15 mouse cellular contexts compared by ENCODE assay signal in the genomic region with DNA sequence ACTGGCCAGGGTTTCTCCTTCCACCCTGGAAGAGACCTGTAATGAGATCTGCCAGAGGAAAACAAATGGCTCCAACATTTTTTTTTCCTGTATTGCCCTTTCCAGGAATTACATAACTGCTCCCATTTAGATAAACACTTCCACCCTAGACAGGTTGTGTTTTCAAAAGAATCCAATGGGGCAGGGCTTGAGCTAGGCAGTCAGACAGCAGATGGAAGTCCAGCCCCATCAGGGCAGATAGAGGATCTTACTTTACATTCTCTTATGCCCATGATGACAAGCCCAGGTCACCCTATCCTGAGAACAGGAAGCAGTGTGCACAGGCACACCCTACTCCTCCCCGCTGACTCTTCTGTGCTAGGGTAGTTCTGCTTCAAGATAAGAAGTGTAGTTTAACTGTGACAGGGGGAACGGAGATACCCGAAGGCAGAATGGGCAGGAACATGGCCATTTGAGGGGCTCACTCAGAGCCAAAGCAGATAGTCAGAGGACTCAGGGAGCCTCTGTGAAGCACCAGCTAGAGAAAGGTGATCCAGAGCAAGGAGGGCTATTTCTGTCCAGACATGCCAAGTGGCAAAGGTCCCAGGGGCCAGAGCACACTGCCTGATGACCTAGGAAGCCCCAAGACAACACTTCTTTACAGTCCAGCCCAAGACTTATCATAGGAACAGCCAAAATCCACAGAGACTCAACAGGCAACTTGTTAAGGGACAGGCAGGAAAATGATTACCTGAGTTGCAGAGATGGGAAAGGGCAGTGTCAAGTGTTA. TPM values are rescaled to one million over a fixed set of nuclear protein-coding genes. Genes with fewer than 3 reads are reported as not detected.
DNase-seq lines count a peak whose midpoint lies in the region; ATAC-seq lines count a peak whose summit lies in the region.
"Had no signal": no experiment of that assay in that cellular context is flagged by ENCODE, and none has a peak within 500 bp of the region (broad histone marks: within the 10 kb centered on the region; RNA-seq: fewer than 3 reads in every experiment).

No protein-coding gene starts in this region.

- 15% methylated on average over 3 of the region's 3 CpGs for WGBS in liver, embryonic 12.5 days (ENCODE audit: insufficient replicate concordance)

- peak overlapping the region; percentile 74 for H3K27ac ChIP-seq in liver, embryonic 12.5 days
- H3K27ac ChIP-seq: embryonic facial prominence, embryonic 15.5 days; macrophage; neural tube, embryonic 12.5 days had no signal

- no peaks in the 10 kb centered on the region for H3K27me3 ChIP-seq in liver, embryonic 12.5 days (replicated peaks)
- H3K27me3 ChIP-seq: embryonic facial prominence, embryonic 15.5 days; neural tube, embryonic 12.5 days had no signal

- peaks cover 45% of the 10 kb centered on the region for H3K4me1 ChIP-seq in liver, embryonic 12.5 days

- no peak overlapping the region for H3K4me3 ChIP-seq in liver, embryonic 12.5 days
- H3K4me3 ChIP-seq: embryonic facial prominence, embryonic 15.5 days; neural tube, embryonic 12.5 days had no signal

- DNase-seq in cerebellum, adult 11-12 months = peak; percentile 63
- no peak for DNase-seq in cerebellum, postnatal 4 days (ENCODE audit: low spot score in 2 of 2)
- DNase-seq in lung, postnatal 36 days = peak; percentile 27
- no peak for DNase-seq in lung, postnatal 14 days
- no peak for DNase-seq in testis, postnatal 10 days (ENCODE audit: low spot score)
- no peak for DNase-seq in right cerebral cortex, postnatal 14 days
- DNase-seq in layer of hippocampus, adult 8-10 months (ENCODE audit: low spot score in 2 of 2) = no peak
- DNase-seq: adrenal gland, postnatal 25 days; kidney, postnatal 36 days; left cerebral cortex, postnatal 4 days; thymus, postnatal 36 days had no signal

- H3K4me2 ChIP-seq in liver, embryonic 12.5 days = peak overlapping the region; percentile 19; the same call in 1 of the 2 replicates
- H3K4me2 ChIP-seq: embryonic facial prominence, embryonic 15.5 days; neural tube, embryonic 12.5 days had no signal

- H3K9me3 ChIP-seq in liver, embryonic 12.5 days (replicated peaks) = no peaks in the 10 kb centered on the region
- H3K9me3 ChIP-seq: embryonic facial prominence, embryonic 15.5 days; neural tube, embryonic 12.5 days had no signal

- H3K36me3 ChIP-seq in liver, embryonic 12.5 days = no peaks in the 10 kb centered on the region
- H3K36me3 ChIP-seq: embryonic facial prominence, embryonic 15.5 days had no signal

- H3K9ac ChIP-seq in liver, embryonic 12.5 days = no peak overlapping the region
- H3K9ac ChIP-seq: embryonic facial prominence, embryonic 15.5 days; neural tube, embryonic 12.5 days had no signal

- peak; percentile 96 for ATAC-seq in liver, embryonic 12.5 days

RNA-seq across cellular contexts. Expression of gene Angptl2, which starts 41.1 kb away (rescaled TPM):
- polyA plus RNA-seq in liver, embryonic 12.5 days (2016; fragmentation: Nextera tagmentation; extraction: Ambion mirVana) = 5.0 and 5.2 TPM in 2 replicates
- total RNA-seq in layer of hippocampus, adult 8-10 months (2022) = 1 to 10 TPM; 1.5 to 3.7 (median 2.4) TPM

Comparison
In these comparisons a context has a peak if more than half of its experiments do, and no peak if none do; other contexts are left out.
1. DNase-seq: peak in cerebellum, adult 11-12 months (single experiment) and lung, postnatal 36 days (single experiment); none in cerebellum, postnatal 4 days (0 of 2), lung, postnatal 14 days (single experiment), testis, postnatal 10 days (single experiment), right cerebral cortex, postnatal 14 days (single experiment) and layer of hippocampus, adult 8-10 months (0 of 2).